Mouse (Mus musculus): ENCODE measurements around the gene Ptpra. TPM values are rescaled to one million over a fixed set of nuclear protein-coding genes. Genes with fewer than 3 reads are reported as not detected.

Gene Ptpra
- polyA plus RNA-seq, 1 experiment, result 20.5 TPM

- TF ChIP-seq GATA1 (IDR thresholded peaks at IDR 0.05; ENCODE audit: low read length), result no peak
These were observed 19.6 kb upstream of the Ptpra start for GRCm38 (mm10) chr2:130430484-130430883.

- TF ChIP-seq GATA1 (IDR thresholded peaks at IDR 0.05; ENCODE audit: low read length), result no peak
These were observed 17.9 kb upstream of the Ptpra start for GRCm38 (mm10) chr2:130432157-130432556.

- no peak for TF ChIP-seq GATA1 (IDR thresholded peaks at IDR 0.05; ENCODE audit: low read length)
These were observed 16.9 kb upstream of the Ptpra start for GRCm38 (mm10) chr2:130433152-130433551.

- TF ChIP-seq GATA1 (IDR thresholded peaks at IDR 0.05; ENCODE audit: low read length), result no peak
These were observed 13.3 kb upstream of the Ptpra start for GRCm38 (mm10) chr2:130436769-130437168.

- no peak for TF ChIP-seq GATA1 (IDR thresholded peaks at IDR 0.05; ENCODE audit: low read length)
These were observed 11.2 kb upstream of the Ptpra start for GRCm38 (mm10) chr2:130438861-130439260.

GRCm38 (mm10) chr2:130439840-130440480, 10.1 kb upstream of the Ptpra start:
- TF ChIP-seq GATA1 (IDR thresholded peaks at IDR 0.05; ENCODE audit: low read length), result no peak

- TF ChIP-seq GATA1 (IDR thresholded peaks at IDR 0.05; ENCODE audit: low read length), result no peak
These were observed 7.9 kb upstream of the Ptpra start for GRCm38 (mm10) chr2:130442162-130442561.

- TF ChIP-seq GATA1 (IDR thresholded peaks at IDR 0.05; ENCODE audit: low read length), result no peak
These were observed 1.6 kb upstream of the Ptpra start for GRCm38 (mm10) chr2:130448449-130448848.

GRCm38 (mm10) chr2:130449021-130449793, 871 bp upstream of the Ptpra start:
- no peak for TF ChIP-seq GATA1 (IDR thresholded peaks at IDR 0.05; ENCODE audit: low read length)

GRCm38 (mm10) chr2:130450434-130450796, 337 bp downstream of the Ptpra start:
- TF ChIP-seq GATA1 (IDR thresholded peaks at IDR 0.05; ENCODE audit: low read length), result no peak

- TF ChIP-seq GATA1 (IDR thresholded peaks at IDR 0.05; ENCODE audit: low read length), result no peak
These were observed 1.1 kb downstream of the Ptpra start for GRCm38 (mm10) chr2:130451086-130451726.

GRCm38 (mm10) chr2:130451727-130452090, 1.6 kb downstream of the Ptpra start:
- no peak for TF ChIP-seq GATA1 (IDR thresholded peaks at IDR 0.05; ENCODE audit: low read length)

GRCm38 (mm10) chr2:130452266-130452665, 2.2 kb downstream of the Ptpra start:
- no peak for TF ChIP-seq GATA1 (IDR thresholded peaks at IDR 0.05; ENCODE audit: low read length)

- TF ChIP-seq GATA1 (IDR thresholded peaks at IDR 0.05; ENCODE audit: low read length), result no peak
These were observed 3.3 kb downstream of the Ptpra start for GRCm38 (mm10) chr2:130453421-130453820.

GRCm38 (mm10) chr2:130454748-130455370, 4.8 kb downstream of the Ptpra start:
- no peak for TF ChIP-seq GATA1 (IDR thresholded peaks at IDR 0.05; ENCODE audit: low read length)

- no peak for TF ChIP-seq GATA1 (IDR thresholded peaks at IDR 0.05; ENCODE audit: low read length)
These were observed 7.8 kb downstream of the Ptpra start for GRCm38 (mm10) chr2:130457871-130458270.
